In genomic region chr9:103246526-103247168, GRCm38 (mm10) we compare ENCODE assay signal across 24 mouse cellular contexts. TPM values are rescaled to one million over a fixed set of nuclear protein-coding genes. Genes with fewer than 3 reads are reported as not detected.
DNase-seq lines count a peak whose midpoint lies in the region; ATAC-seq and TF ChIP-seq lines count a peak whose summit lies in the region.
"Had no signal": no experiment of that assay in that cellular context is flagged by ENCODE, and none has a peak within 500 bp of the region (broad histone marks: within the 10 kb centered on the region; RNA-seq: fewer than 3 reads in every experiment).

No protein-coding gene starts in this region.

- TF ChIP-seq EP300 in CH12.LX (IDR thresholded peaks at IDR 0.05; ENCODE audit: low read length) = no peak
- no peak for TF ChIP-seq EP300 in liver, postnatal 0 days (IDR thresholded peaks at IDR 0.05; ENCODE audit: low read depth)

- H3K27me3 ChIP-seq in forebrain, postnatal 0 days (ENCODE audit: insufficient read depth, low read length) = no peaks in the 10 kb centered on the region
- H3K27me3 ChIP-seq in forebrain, embryonic 11.5 days (ENCODE audit: control insufficient read depth, insufficient read depth, low read length) = no peaks in the 10 kb centered on the region
- H3K27me3 ChIP-seq in CH12.LX (replicated peaks) = no peaks in the 10 kb centered on the region
- no peaks in the 10 kb centered on the region for H3K27me3 ChIP-seq in liver, postnatal 0 days (ENCODE audit: insufficient read depth, low read length)
- H3K27me3 ChIP-seq: embryonic facial prominence, embryonic 12.5 days; midbrain, embryonic 13.5 days had no signal

- no peak for DNase-seq in forebrain, postnatal 0 days
- DNase-seq in forebrain, embryonic 11.5 days (ENCODE audit: low spot score) = no peak
- DNase-seq in CH12.LX (ENCODE audit: extremely low read depth) (no peak), MN1 (ENCODE audit: low spot score) (no peak)
- no peak for DNase-seq in liver, postnatal 0 days
- DNase-seq in right cerebral cortex, postnatal 36 days (ENCODE audit: low spot score in 2 of 2) = no peak
- DNase-seq in urinary bladder, postnatal 4 days (ENCODE audit: low spot score in 2 of 2) = no peak
- DNase-seq: cerebellum, adult 9-11 months; kidney, adult 2 months; kidney, postnatal 14 days; lung, embryonic 14.5 days; right cerebral cortex, postnatal 14 days; thymus, postnatal 14 days had no signal

- TF ChIP-seq RAD21 in CH12.LX (IDR thresholded peaks at IDR 0.05; ENCODE audit: low read depth, low read length) = peak; percentile 33

- no peaks in the 10 kb centered on the region for H3K4me1 ChIP-seq in forebrain, postnatal 0 days (ENCODE audit: insufficient read depth)
- H3K4me1 ChIP-seq in forebrain, embryonic 11.5 days (replicated peaks; ENCODE audit: control insufficient read depth, insufficient read depth, low read length) = no peaks in the 10 kb centered on the region
- H3K4me1 ChIP-seq in CH12.LX (ENCODE audit: control insufficient read depth in 1 of 2, insufficient read depth in 2 of 2) = no peaks in the 10 kb centered on the region
- H3K4me1 ChIP-seq in liver, postnatal 0 days (ENCODE audit: insufficient read depth) = peaks cover 10% of the 10 kb centered on the region
- H3K4me1 ChIP-seq: embryonic facial prominence, embryonic 12.5 days; midbrain, embryonic 13.5 days had no signal

- H3K9ac ChIP-seq in forebrain, postnatal 0 days = no peak overlapping the region
- no peak overlapping the region for H3K9ac ChIP-seq in forebrain, embryonic 11.5 days (ENCODE audit: low read length)
- H3K9ac ChIP-seq in CH12.LX (ENCODE audit: insufficient read depth, low read depth) = no peak overlapping the region
- H3K9ac ChIP-seq in liver, postnatal 0 days (replicated peaks) = no peak overlapping the region
- H3K9ac ChIP-seq: embryonic facial prominence, embryonic 12.5 days; lung, embryonic 14.5 days; midbrain, embryonic 13.5 days had no signal

- no peak for ATAC-seq in forebrain, postnatal 0 days
- no peak for ATAC-seq in forebrain, embryonic 11.5 days (replicated peaks; ENCODE audit: low FRiP score)
- ATAC-seq in erythroid progenitor cell, adult 5-6 weeks (replicated peaks; ENCODE audit: low FRiP score, poor library complexity, severe bottlenecking) = peak; percentile 60; the same call in 1 of the 2 replicates
- peak; percentile 34; the same call in 1 of the 2 replicates for ATAC-seq in liver, postnatal 0 days
- ATAC-seq: forebrain, embryonic 16.5 days; midbrain, embryonic 13.5 days had no signal

- H3K9me3 ChIP-seq in forebrain, postnatal 0 days (ENCODE audit: low read length) = no peaks in the 10 kb centered on the region
- H3K9me3 ChIP-seq in forebrain, embryonic 11.5 days (ENCODE audit: control insufficient read depth, low read length) = no peaks in the 10 kb centered on the region
- H3K9me3 ChIP-seq in CH12.LX (replicated peaks; ENCODE audit: low read length) = no peaks in the 10 kb centered on the region
- H3K9me3 ChIP-seq in liver, postnatal 0 days (ENCODE audit: low read length) = no peaks in the 10 kb centered on the region
- H3K9me3 ChIP-seq: embryonic facial prominence, embryonic 12.5 days; midbrain, embryonic 13.5 days had no signal

- H3K4me3 ChIP-seq in forebrain, postnatal 0 days (ENCODE audit: low read depth, low read length) = no peak overlapping the region
- no peak overlapping the region for H3K4me3 ChIP-seq in forebrain, embryonic 11.5 days (ENCODE audit: low read depth, low read length)
- H3K4me3 ChIP-seq in CH12.LX (replicated peaks in 1 of 3; ENCODE audit: low read depth in 2 of 3, low read length in 2 of 3, poor library complexity in 1 of 3) = no peak overlapping the region
- H3K4me3 ChIP-seq in liver, postnatal 0 days (ENCODE audit: low read depth, low read length) = no peak overlapping the region
- H3K4me3 ChIP-seq: embryonic facial prominence, embryonic 12.5 days; midbrain, embryonic 13.5 days; myocyte had no signal

- in situ Hi-C loops in CH12.LX (cut with MboI; ENCODE audit: low pct_ligation_motif_present, low pct_unique_long_range_greater_than_20kb, low sequenced_read_pairs) = no loop called here

- no peak for TF ChIP-seq POLR2A in CH12.LX (IDR thresholded peaks at IDR 0.05; ENCODE audit: low read depth, low read length)

- dilution Hi-C loops in CH12.LX (cut with MboI; ENCODE audit: extremely low pct_ligation_motif_present, extremely low pct_unique_long_range_greater_than_20kb, low sequenced_read_pairs) = no loop called here

- H3K27ac ChIP-seq in forebrain, postnatal 0 days (ENCODE audit: low read depth, low read length) = no peak overlapping the region
- H3K27ac ChIP-seq in forebrain, embryonic 11.5 days (ENCODE audit: low read depth, low read length) = no peak overlapping the region
- H3K27ac ChIP-seq in CH12.LX (ENCODE audit: insufficient read depth, low read depth) = no peak overlapping the region
- no peak overlapping the region for H3K27ac ChIP-seq in liver, postnatal 0 days (ENCODE audit: low read depth)
- H3K27ac ChIP-seq: embryonic facial prominence, embryonic 12.5 days; macrophage; midbrain, embryonic 13.5 days had no signal

- no peaks in the 10 kb centered on the region for H3K36me3 ChIP-seq in forebrain, postnatal 0 days (ENCODE audit: insufficient read depth)
- no peaks in the 10 kb centered on the region for H3K36me3 ChIP-seq in forebrain, embryonic 11.5 days (ENCODE audit: control insufficient read depth, insufficient read depth, low read length)
- no peaks in the 10 kb centered on the region for H3K36me3 ChIP-seq in CH12.LX (replicated peaks in 1 of 2; ENCODE audit: control insufficient read depth in 1 of 2, insufficient read depth in 1 of 2, low read length in 1 of 2)
- H3K36me3 ChIP-seq in liver, postnatal 0 days (replicated peaks; ENCODE audit: insufficient read depth, low read length) = no peaks in the 10 kb centered on the region
- H3K36me3 ChIP-seq: embryonic facial prominence, embryonic 12.5 days; midbrain, embryonic 13.5 days had no signal

- 81% methylated on average over 8 of the region's 8 CpGs for WGBS in forebrain, postnatal 0 days
- 85% methylated on average over 8 of the region's 8 CpGs for WGBS in forebrain, embryonic 11.5 days
- WGBS in liver, postnatal 0 days (ENCODE audit: insufficient replicate concordance) = 66% methylated on average over 8 of the region's 8 CpGs

- TF ChIP-seq CTCF in forebrain, postnatal 0 days (IDR thresholded peaks at IDR 0.05; ENCODE audit: low read depth) = peak; percentile 12; the same call in 1 of the 2 replicates
- peak in 1 of 2 experiments; percentile 38; a peak in 2 of 4 replicates for TF ChIP-seq CTCF in CH12.LX (conservative IDR thresholded peaks at IDR 0.05 in 1 of 2, IDR thresholded peaks at IDR 0.05 in 1 of 2; ENCODE audit: low read depth in 2 of 2, low read length in 2 of 2)
- TF ChIP-seq CTCF in liver, postnatal 0 days (IDR thresholded peaks at IDR 0.05; ENCODE audit: low read depth) = peak; percentile 62

- no peak overlapping the region for H3K4me2 ChIP-seq in forebrain, postnatal 0 days (ENCODE audit: low read depth)
- no peak overlapping the region for H3K4me2 ChIP-seq in forebrain, embryonic 11.5 days (ENCODE audit: low read depth, low read length, severe bottlenecking)
- no peak overlapping the region for H3K4me2 ChIP-seq in CH12.LX (ENCODE audit: insufficient read depth, low read depth, poor library complexity, severe bottlenecking)
- H3K4me2 ChIP-seq in liver, postnatal 0 days (ENCODE audit: low read depth, low read length) = no peak overlapping the region
- H3K4me2 ChIP-seq: embryonic facial prominence, embryonic 12.5 days; lung, embryonic 14.5 days; midbrain, embryonic 13.5 days had no signal

- no peaks in the 10 kb centered on the region for H3K79me2 ChIP-seq in CH12.LX (replicated peaks; ENCODE audit: control insufficient read depth, extremely low read depth, insufficient read depth, poor library complexity, severe bottlenecking)

RNA-seq across cellular contexts. Expression of gene Trf, which starts 16.4 kb away (rescaled TPM):
- total RNA-seq in forebrain, postnatal 0 days (2014; rRNA removed) = 25.1 and 26.5 TPM in 2 replicates
- 20.0 and 27.5 TPM in 2 replicates for polyA plus RNA-seq in forebrain, postnatal 0 days (2015; fragmentation: Nextera tagmentation; extraction: Ambion mirVana)
- 11.6 and 15.6 TPM in 2 replicates for polyA plus RNA-seq in forebrain, embryonic 11.5 days (2014; fragmentation: Nextera tagmentation; extraction: Ambion mirVana)
- total RNA-seq in CH12.LX (2012; rRNA removed) = not detected in 2 replicates
- not detected in 2 replicates for total RNA-seq in CH12.LX (2014; rRNA removed)
- polyA plus RNA-seq in CH12.LX (2012; ENCODE audit: insufficient read length, low read depth) = not detected in 2 replicates
- total RNA-seq in erythroid progenitor cell, adult 5-6 weeks (2015; ENCODE audit: low replicate concordance) = 102 and 125 TPM in 2 replicates
- 48.3 and 79.1 TPM in 2 replicates for total RNA-seq in erythroid progenitor cell, adult 5-6 weeks (2017; ENCODE audit: low replicate concordance)
- polyA plus RNA-seq in liver, postnatal 0 days (2015; fragmentation: Nextera tagmentation; extraction: Ambion mirVana) = 28,598 and 33,336 TPM in 2 replicates
- polyA plus RNA-seq: myocyte had no signal

RNA-seq across cellular contexts. Expression of gene Gm20425, which starts 16.5 kb away (rescaled TPM):
- total RNA-seq in forebrain, postnatal 0 days (2014; rRNA removed) = not detected in 2 replicates
- polyA plus RNA-seq in forebrain, postnatal 0 days (2015; fragmentation: Nextera tagmentation; extraction: Ambion mirVana) = 3.4 and 3.7 TPM in 2 replicates
- 3.0 TPM in 1 of 2 replicates, not detected in the other for polyA plus RNA-seq in forebrain, embryonic 11.5 days (2014; fragmentation: Nextera tagmentation; extraction: Ambion mirVana)
- not detected in 2 replicates for total RNA-seq in CH12.LX (2012; rRNA removed)
- total RNA-seq in CH12.LX (2014; rRNA removed) = not detected in 2 replicates
- not detected in 2 replicates for polyA plus RNA-seq in CH12.LX (2012; ENCODE audit: insufficient read length, low read depth)
- total RNA-seq in erythroid progenitor cell, adult 5-6 weeks (2015; ENCODE audit: low replicate concordance) = not detected in 2 replicates
- total RNA-seq in erythroid progenitor cell, adult 5-6 weeks (2017; ENCODE audit: low replicate concordance) = 0.68 TPM in 1 of 2 replicates, not detected in the other
- 5.1 and 6.1 TPM in 2 replicates for polyA plus RNA-seq in liver, postnatal 0 days (2015; fragmentation: Nextera tagmentation; extraction: Ambion mirVana)
- total RNA-seq: hematopoietic stem cell, adult 5-6 weeks had no signal
- polyA plus RNA-seq: cortical plate, adult 2 months; forebrain, embryonic 16.5 days; kidney, adult 2 months; limb, embryonic 11.5 days; lung, embryonic 14.5 days; midbrain, embryonic 13.5 days; myocyte; spleen, adult 2 months had no signal

RNA-seq across cellular contexts. Expression of gene Srprb, which starts 44.7 kb away (rescaled TPM):
- total RNA-seq in forebrain, postnatal 0 days (2014; rRNA removed) = 41.9 and 43.3 TPM in 2 replicates
- polyA plus RNA-seq in forebrain, postnatal 0 days (2015; fragmentation: Nextera tagmentation; extraction: Ambion mirVana) = 37.3 and 40.1 TPM in 2 replicates
- 59.4 and 66.6 TPM in 2 replicates for polyA plus RNA-seq in forebrain, embryonic 11.5 days (2014; fragmentation: Nextera tagmentation; extraction: Ambion mirVana)
- total RNA-seq in CH12.LX (2012; rRNA removed) (59.7 and 69.9 TPM in 2 replicates), CH12.LX (2014; rRNA removed) (37.8 and 39.5 TPM in 2 replicates)
- 56.2 and 67.2 TPM in 2 replicates for polyA plus RNA-seq in CH12.LX (2012; ENCODE audit: insufficient read length, low read depth)
- total RNA-seq in erythroid progenitor cell, adult 5-6 weeks (2015; ENCODE audit: low replicate concordance) = 4.0 and 8.0 TPM in 2 replicates
- 3.6 and 4.7 TPM in 2 replicates for total RNA-seq in erythroid progenitor cell, adult 5-6 weeks (2017; ENCODE audit: low replicate concordance)
- 10.1 and 10.8 TPM in 2 replicates for polyA plus RNA-seq in liver, postnatal 0 days (2015; fragmentation: Nextera tagmentation; extraction: Ambion mirVana)

RNA-seq across cellular contexts. Expression of gene 1300017J02Rik, which starts 58.2 kb away (rescaled TPM):
- total RNA-seq in forebrain, postnatal 0 days (2014; rRNA removed) = 0.10 and 0.23 TPM in 2 replicates
- polyA plus RNA-seq in forebrain, postnatal 0 days (2015; fragmentation: Nextera tagmentation; extraction: Ambion mirVana) = 0.10 and 0.74 TPM in 2 replicates
- polyA plus RNA-seq in forebrain, embryonic 11.5 days (2014; fragmentation: Nextera tagmentation; extraction: Ambion mirVana) = 2.5 and 2.9 TPM in 2 replicates
- total RNA-seq in CH12.LX (2012; rRNA removed) (0.80 and 0.81 TPM in 2 replicates), CH12.LX (2014; rRNA removed) (0.57 TPM in 1 of 2 replicates, not detected in the other)
- 0.46 and 0.59 TPM in 2 replicates for polyA plus RNA-seq in CH12.LX (2012; ENCODE audit: insufficient read length, low read depth)
- 185 and 265 TPM in 2 replicates for total RNA-seq in erythroid progenitor cell, adult 5-6 weeks (2015; ENCODE audit: low replicate concordance)
- 172 and 265 TPM in 2 replicates for total RNA-seq in erythroid progenitor cell, adult 5-6 weeks (2017; ENCODE audit: low replicate concordance)
- 171 and 175 TPM in 2 replicates for polyA plus RNA-seq in liver, postnatal 0 days (2015; fragmentation: Nextera tagmentation; extraction: Ambion mirVana)
- total RNA-seq: adrenal gland, adult 18-20 months had no signal
- polyA plus RNA-seq: macrophage had no signal

RNA-seq across cellular contexts. Expression of gene Topbp1, which starts 58.4 kb away (rescaled TPM):
- total RNA-seq in forebrain, postnatal 0 days (2014; rRNA removed) = 24.8 and 29.2 TPM in 2 replicates
- 13.5 and 15.8 TPM in 2 replicates for polyA plus RNA-seq in forebrain, postnatal 0 days (2015; fragmentation: Nextera tagmentation; extraction: Ambion mirVana)
- polyA plus RNA-seq in forebrain, embryonic 11.5 days (2014; fragmentation: Nextera tagmentation; extraction: Ambion mirVana) = 107 and 119 TPM in 2 replicates
- total RNA-seq in CH12.LX (2012; rRNA removed) (95.0 and 104 TPM in 2 replicates), CH12.LX (2014; rRNA removed) (104 and 113 TPM in 2 replicates)
- 141 and 152 TPM in 2 replicates for polyA plus RNA-seq in CH12.LX (2012; ENCODE audit: insufficient read length, low read depth)
- total RNA-seq in erythroid progenitor cell, adult 5-6 weeks (2015; ENCODE audit: low replicate concordance) = 162 and 228 TPM in 2 replicates
- 128 and 142 TPM in 2 replicates for total RNA-seq in erythroid progenitor cell, adult 5-6 weeks (2017; ENCODE audit: low replicate concordance)
- 15.5 and 17.3 TPM in 2 replicates for polyA plus RNA-seq in liver, postnatal 0 days (2015; fragmentation: Nextera tagmentation; extraction: Ambion mirVana)

Comparison
In these comparisons a context has a peak if more than half of its experiments do, and no peak if none do; other contexts are left out.
1. ATAC-seq: peak in erythroid progenitor cell, adult 5-6 weeks (single experiment) and liver, postnatal 0 days (single experiment); none in forebrain, postnatal 0 days (single experiment) and forebrain, embryonic 11.5 days (single experiment).
2. RNA of gene Trf, which starts 16.4 kb away (polyA plus RNA-seq): 28,598 to 33,336 TPM in liver, postnatal 0 days; 20.0 to 27.5 TPM in forebrain, postnatal 0 days, 11.6 to 15.6 TPM in forebrain, embryonic 11.5 days and not detected in CH12.LX; every median in the first group is over 1,000 times any median in the second.